Mouse (Mus musculus) v-Abl transformed pro-B cells (cell line): ENCODE data around the gene Arhgef3.

Source experiments
- in situ Hi-C, 2 experiments: fragments of 400-800 bp; cut with MboI; formaldehyde crosslinking; loops; one replicate each; pipeline ENCODE4 v1.15.1; 2025; ENCODE audit not compliant: unreplicated experiment in 2 of 2

Gene Arhgef3

GRCm38 (mm10) chr14:27114362-27115274 is at the start of gene Arhgef3:
Arhgef3 (plus strand) TSS chr14:27114899.
- in situ Hi-C loops, result no loop called here

DNA sequence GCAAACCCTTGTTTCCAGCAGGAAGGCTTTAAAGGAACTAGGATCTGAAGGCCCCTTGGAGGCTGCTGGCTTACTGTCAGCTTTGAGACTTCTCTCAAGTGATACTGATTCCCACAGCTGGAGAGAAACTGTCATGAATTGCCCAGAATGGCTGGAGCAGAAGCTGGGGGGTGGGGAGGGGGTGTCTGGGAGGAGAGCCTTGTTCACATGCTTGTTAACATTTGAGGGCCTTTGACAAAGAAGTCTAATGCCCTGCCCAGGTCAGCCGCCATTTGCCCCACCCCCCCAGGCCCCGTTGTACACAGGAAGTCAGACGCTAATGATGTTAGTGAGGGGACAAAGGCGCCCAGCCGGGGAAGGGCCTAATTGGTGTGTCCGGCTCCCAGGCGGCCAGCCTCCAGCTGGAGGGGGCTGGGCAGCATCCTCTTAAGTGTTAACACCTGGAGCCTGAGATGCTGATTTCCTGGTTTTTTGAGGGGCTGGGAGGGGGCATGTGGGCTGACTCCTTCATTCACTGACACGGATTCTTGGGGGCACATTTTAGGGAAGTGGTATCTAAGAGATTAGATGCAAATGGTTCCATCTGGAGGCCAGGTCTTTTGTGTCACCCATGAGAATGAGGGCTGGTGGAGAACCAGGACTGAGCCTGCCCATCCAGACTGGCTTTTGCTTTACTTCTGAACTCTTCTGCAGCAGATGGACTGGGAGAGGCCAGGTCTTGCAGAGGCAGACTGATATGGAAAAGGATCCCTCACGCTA is 48.3 kb upstream of the Arhgef3 start:
- in situ Hi-C loops, result no loop called here

DNA sequence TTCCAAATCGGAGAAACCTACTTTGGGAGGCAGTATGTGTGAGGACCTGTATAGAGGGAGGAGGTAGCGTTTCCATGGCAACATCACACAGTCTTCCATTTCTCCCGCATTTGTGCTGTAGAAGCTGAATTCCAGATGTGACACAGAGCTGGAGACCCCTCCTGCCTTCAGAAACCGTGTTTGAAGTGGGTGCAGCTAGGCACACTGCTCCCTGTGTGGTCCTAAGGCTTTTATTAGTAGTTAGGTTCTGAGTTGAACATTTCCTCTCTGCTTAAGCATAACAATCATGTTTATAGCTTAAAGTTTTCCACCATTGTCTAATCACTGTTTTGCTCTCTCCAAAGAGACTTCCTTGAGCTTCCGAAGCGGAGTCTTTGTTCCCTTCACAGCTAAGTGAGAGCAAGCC is 46.8 kb upstream of the Arhgef3 start:
- in situ Hi-C loops, result no loop called here

DNA sequence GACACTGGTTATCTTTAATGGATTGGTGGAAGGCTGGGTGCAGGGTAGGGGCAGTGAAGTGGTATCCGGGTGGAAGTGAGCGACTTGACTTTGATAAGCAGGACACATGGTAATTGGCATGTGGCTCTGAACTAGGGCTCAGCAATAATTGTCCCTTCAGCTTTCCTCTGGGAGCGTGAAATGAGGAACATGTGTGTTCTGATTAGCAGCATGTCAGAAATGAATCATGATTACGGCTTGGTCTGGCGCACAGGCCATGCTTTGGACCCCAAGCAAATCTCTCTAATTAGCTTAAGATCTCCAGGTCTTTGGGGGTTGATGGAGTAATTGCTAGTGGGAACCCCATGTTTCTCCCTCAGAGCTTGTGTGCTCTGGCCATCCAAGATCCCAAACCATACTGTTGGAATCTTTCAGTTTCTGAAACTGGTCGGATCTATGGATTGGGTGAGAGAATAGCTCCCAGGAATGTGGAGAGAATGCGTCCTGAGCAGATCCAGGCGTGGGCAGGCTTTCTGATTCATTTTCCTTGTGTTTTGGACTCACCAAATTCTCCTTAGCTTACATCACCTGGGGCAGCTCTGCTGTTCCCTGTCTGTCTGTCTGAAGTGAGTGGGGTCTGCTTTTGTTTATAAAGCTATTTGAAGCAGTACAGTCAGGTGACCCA is 45.1 kb upstream of the Arhgef3 start:
- in situ Hi-C loops, result no loop called here

DNA sequence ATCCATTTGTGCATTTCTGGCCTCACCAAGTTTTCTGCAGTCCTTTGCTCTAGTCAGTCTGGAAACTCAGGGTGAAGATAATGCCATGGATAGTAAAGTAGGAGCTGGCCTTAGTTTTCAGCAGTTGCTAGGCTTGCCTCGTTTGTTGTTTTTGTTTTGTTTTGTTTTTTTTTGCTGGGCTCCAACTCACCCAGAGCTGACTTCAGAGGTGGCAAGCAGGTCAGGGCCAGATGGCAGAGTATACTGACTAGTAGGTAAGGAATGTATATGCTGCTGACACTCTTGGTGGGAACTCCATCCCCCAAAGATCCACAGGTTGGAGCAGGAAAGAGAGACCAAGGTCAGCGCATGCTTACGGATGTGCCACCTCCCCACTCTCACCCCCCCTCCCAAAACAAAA is 44.6 kb upstream of the Arhgef3 start:
- in situ Hi-C loops, result no loop called here

DNA sequence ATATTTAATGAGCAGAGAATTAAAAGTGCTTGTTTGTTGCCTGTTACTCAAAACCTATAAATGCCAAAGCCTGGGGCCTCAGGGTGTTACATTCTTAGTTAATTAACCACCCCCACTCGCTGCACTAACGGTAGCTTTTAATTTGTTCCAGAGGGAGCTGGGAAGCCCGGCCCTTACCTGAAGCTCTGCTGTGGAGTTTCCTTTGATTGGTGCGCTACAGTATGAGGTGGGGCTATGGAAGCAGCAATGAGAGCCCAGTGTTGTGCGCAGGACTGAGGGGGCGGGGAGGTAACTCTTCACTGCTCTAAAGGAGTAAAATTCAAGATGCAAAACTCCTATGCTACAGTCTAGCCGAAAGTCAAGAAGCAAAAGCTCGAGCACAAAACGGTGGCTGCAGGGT is 43.9 kb upstream of the Arhgef3 start:
- in situ Hi-C loops, result no loop called here

DNA sequence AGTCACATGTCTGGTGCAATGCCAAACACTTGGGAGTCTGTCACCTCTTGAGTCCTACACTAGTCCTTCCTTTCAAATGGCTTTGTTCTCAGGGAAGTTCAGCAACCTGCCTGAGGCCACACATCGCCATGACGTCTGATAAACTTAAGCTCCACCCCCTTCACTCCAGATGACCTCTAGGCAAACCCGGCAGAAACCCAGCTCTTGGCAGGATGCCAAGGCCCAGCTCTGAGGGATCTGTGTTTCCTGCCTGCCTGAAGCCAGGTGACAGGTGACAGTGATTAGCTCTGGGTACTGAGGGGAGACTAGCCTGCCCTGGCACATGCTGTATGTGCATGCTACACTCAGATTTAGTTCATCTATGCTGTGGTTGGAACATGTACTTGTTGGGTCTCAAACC is 42.7 kb upstream of the Arhgef3 start:
- in situ Hi-C loops, result no loop called here

DNA sequence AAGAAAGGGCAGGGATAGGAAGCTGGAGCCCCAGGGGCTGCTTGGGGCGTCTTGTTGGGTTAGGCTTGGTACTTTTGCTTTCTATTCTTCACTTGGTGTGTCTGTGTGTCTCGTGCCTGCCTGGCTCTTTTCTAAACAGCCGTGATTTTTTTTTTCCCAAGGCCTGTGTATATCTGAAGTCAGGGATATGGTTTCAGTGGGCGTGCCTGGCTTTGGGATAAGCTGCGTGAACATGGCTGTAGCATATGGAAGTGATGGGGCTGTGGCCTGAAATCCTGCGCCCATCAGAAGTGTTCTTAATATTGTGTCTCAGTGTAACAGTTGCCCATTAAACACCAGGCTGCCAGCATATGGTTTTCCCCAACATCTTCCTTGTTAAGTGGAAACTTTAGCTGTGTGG is 39.6 kb upstream of the Arhgef3 start:
- in situ Hi-C loops, result no loop called here

- in situ Hi-C loops, result no loop called here
Observed at GRCm38 (mm10) chr14:27075909-27076521, 38.7 kb upstream of the Arhgef3 start.

DNA sequence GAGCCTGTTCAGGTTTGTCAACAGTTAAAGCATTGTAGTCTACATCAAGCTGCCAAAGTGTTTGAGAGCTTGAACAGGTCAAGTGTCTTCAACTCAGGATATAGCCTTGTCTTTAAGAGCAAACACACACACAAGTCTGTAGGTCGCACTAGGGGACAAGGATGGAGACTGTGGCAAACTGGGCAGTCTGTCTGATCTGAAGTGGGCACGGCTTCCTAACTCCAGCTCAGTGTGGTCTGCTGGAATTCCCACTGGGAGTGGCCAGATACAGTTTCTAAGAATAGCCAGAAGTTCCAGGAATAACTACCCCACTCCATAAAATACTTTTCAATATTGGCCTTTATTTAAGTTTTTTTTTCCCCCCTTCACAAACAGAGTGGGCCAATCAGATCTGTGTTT is 38.2 kb upstream of the Arhgef3 start:
- in situ Hi-C loops, result no loop called here

DNA sequence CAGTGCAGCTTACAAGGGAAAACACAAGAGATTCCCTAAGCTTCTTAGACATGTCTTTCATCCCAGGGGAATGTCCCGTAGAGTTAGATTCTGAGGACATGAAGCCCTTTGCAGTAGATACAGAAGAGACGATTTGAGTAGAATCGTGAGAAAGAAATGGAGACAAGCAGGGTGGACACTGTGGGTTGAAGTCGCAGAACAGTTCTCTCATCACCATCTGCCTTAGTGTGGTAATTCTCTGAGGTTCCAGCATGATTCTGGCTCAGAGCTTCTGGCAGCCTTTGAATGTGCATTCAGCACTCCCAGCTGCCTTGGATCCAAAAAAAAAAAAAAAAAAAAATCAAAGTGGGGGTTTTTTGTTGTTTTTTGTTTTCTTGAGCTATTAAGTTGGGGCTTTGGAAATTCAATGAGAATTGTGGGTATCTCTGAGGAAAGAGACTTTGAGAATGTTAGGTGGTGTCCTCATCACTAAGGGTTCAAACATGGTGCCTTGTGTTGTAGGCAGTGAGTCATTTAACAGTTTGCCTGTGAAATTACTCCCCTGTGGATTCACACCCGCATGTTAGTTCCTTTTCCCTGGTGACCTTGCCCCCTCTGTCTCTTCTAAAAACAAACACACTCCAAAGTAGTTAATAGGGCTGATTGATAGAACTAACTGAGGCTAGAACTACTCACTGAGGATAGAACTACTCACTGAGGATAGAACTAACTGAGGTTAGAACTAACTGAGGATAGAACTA is 33.0 kb upstream of the Arhgef3 start:
- in situ Hi-C loops, result no loop called here

- in situ Hi-C loops, result no loop called here
Observed at GRCm38 (mm10) chr14:27085471-27085870, 29.2 kb upstream of the Arhgef3 start.

DNA sequence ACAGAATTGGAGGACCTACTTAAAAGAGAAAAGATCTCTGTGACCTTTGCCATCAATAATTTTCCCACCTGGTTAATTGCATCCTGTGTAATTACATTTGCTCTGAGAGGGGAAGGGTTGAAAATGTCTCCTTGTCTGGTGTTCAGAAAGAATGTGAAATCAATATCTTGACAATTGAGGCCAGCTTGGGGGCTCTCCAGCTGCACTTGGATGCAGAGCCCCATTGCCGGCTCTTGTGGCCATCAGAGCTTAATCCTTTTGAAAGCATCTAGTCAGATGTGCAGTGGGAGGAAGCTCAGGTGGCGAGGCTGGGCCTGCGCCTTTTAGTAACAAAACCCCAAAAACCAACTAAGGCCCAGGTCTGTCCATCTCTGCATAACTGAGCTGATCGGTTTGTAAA is 28.7 kb upstream of the Arhgef3 start:
- in situ Hi-C loops, result no loop called here

- in situ Hi-C loops, result loop anchor here in 1 of 2 experiments (10.0 kb wide), 1 partner anchor 409 kb away; no protein-coding TSS in a partner anchor
Observed at GRCm38 (mm10) chr14:27094247-27094646, 20.5 kb upstream of the Arhgef3 start.

DNA sequence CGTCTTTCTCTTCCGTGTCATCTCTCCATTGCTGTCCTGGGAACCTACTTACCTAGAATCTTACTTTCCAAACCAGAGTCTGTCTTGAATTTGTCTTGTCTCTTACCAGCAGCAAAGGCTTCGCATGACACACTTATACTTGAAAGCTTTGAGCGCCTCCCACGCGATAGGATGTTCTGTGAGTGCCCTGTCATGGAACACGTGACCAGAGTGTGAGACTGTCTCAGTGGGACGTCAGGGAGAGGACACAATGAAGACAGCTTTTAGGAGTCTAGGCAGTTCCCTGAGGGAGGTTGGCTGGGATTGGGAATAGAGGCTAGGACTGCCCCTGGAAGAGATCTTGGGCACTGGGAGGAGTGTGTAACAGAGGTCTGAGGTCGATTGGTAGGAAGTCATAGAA is 18.6 kb upstream of the Arhgef3 start:
- in situ Hi-C loops, result loop anchor here (5.0 to 10.0 kb wide), 4 partner anchors 64 to 719 kb away; no protein-coding TSS in a partner anchor

- in situ Hi-C loops, result loop anchor here (5.0 to 10.0 kb wide), 4 partner anchors 64 to 719 kb away; no protein-coding TSS in a partner anchor
Observed at GRCm38 (mm10) chr14:27096779-27097178, 17.9 kb upstream of the Arhgef3 start.

- in situ Hi-C loops, result no loop called here
Observed at GRCm38 (mm10) chr14:27101735-27102134, 13.0 kb upstream of the Arhgef3 start.

DNA sequence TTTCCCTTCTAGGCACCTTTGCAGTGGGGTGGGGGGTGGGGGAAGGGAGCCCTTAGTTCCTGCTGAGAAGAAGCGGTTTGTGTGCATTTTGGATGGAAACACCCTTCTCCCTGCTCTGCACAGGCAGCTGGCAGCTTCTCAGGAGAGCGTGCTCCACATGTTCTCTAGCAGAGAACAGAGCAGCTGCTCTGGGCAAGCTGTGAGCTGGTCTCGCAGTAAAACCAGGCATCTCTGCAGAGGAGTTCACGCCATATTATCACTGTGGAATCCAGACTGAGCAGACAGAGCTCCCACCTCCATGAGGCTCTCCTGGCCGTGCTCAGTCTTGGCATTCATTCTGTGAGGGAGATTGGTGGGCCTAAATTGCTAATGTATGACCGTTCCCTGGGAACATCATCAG is 12.0 kb upstream of the Arhgef3 start:
- in situ Hi-C loops, result no loop called here

GRCm38 (mm10) chr14:27105731-27106457 is 8.8 kb upstream of the Arhgef3 start:
- in situ Hi-C loops, result no loop called here
